Mouse (Mus musculus): ENCODE measurements around the gene Bglap.

DNA sequence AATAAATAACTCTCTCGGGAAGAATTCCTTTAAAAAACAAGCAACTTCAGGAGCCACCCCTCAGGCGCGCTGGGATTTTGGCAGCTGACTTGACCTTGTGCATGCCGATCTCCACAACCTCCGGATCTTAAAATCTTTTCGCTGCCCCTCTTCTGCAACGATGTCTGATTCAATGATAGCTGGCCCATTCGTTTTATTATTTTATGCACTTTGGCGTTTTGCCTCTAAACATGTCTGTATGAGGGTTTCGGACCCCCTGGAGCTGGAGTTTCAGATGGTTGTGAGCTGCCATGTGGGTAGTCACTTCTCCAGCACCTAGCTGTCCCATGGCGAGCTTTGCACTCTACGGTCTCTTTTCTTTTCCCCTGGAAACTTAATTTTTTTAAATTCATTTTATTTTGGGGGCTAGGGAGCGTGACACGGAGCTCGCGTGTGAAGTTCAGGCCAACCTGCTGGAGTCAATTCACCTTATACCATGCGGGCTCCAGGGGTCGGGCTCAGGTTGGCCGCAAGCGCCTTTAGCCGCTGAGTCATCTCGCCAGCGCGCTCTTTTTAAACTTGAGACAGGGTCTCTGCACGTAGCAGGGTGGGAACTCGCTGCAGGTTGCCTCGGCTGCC, 48.7 kb downstream of the Bglap start:
- TF ChIP-seq CTCF (IDR thresholded peaks at IDR 0.05; ENCODE audit: low read depth) (peak; percentile 26; the same call in 1 of the 2 replicates), EP300 (optimal IDR thresholded peaks at IDR 0.05) (no peak)
